Mouse (Mus musculus) kidney, postnatal 4 days (tissue): ENCODE measurements at regions not wholly inside any gene's neighbourhood (a gene's known extent, or its start where the extent isn't known, plus 50 kb on each side); places are given as distances from the start of the nearest gene placed in this dataset.
A peak's percentile ranks its signal among the peaks of the same experiment; 100 is the strongest.

ENCODE experiments used
- DNase-seq, 2 experiments: peaks; one replicate each; pipeline ENCODE4 v3.0.0; 2021; ENCODE audit warnings: mixed read lengths in 2 of 2

GRCm38 (mm10) chr5:138875180-138876076, 55.5 kb downstream of the Gm5294 start:
- peak; percentile 24 to 26 for DNase-seq

GRCm38 (mm10) chr5:138881649-138882226, 61.9 kb downstream of the Gm5294 start:
- DNase-seq = no peak

- DNase-seq = no peak
These were observed 63.7 kb downstream of the Gm5294 start for GRCm38 (mm10) chr5:138883573-138883972.

GRCm38 (mm10) chr5:138885905-138886304, 66.0 kb downstream of the Gm5294 start:
- no peak for DNase-seq

GRCm38 (mm10) chr5:138888749-138889148, 68.9 kb downstream of the Gm5294 start:
- peak in 1 of 2 experiments; percentile 20 for DNase-seq

GRCm38 (mm10) chr5:138889760-138890159, 69.9 kb downstream of the Gm5294 start:
- peak in 1 of 2 experiments; percentile 35 for DNase-seq

- no peak for DNase-seq
These were observed 74.6 kb downstream of the Gm5294 start for GRCm38 (mm10) chr5:138894496-138894895.

- DNase-seq = no peak
These were observed 77.4 kb downstream of the Gm5294 start for GRCm38 (mm10) chr5:138897255-138897654.

- no peak for DNase-seq
These were observed 78.6 kb downstream of the Gm5294 start for GRCm38 (mm10) chr5:138898440-138898839.

GRCm38 (mm10) chr5:138900952-138901599, 81.2 kb downstream of the Gm5294 start:
- no peak for DNase-seq

- no peak for DNase-seq
These were observed 82.4 kb downstream of the Gm5294 start for GRCm38 (mm10) chr5:138902316-138902715.

GRCm38 (mm10) chr5:138911769-138912710, 85.1 kb downstream of the Pdgfa start:
- no peak for DNase-seq

GRCm38 (mm10) chr5:138912711-138913105, 84.5 kb downstream of the Pdgfa start:
- DNase-seq = peak; percentile 31 to 46

GRCm38 (mm10) chr5:138915068-138915467, 82.1 kb downstream of the Pdgfa start:
- peak; percentile 24 to 43 for DNase-seq

GRCm38 (mm10) chr5:138915496-138915895, 81.7 kb downstream of the Pdgfa start:
- DNase-seq = no peak

- DNase-seq = peak; percentile 49 to 70
These were observed 76.9 kb downstream of the Pdgfa start for GRCm38 (mm10) chr5:138920156-138920845.

GRCm38 (mm10) chr5:138922116-138922515, 75.1 kb downstream of the Pdgfa start:
- peak; percentile 37 to 53 for DNase-seq
